Mouse (Mus musculus) heart, embryonic 13.5 days (tissue): ENCODE results near the gene Prss28. TPM values are rescaled to one million over a fixed set of nuclear protein-coding genes. Genes with fewer than 3 reads are reported as not detected.
A peak's percentile ranks its signal among the peaks of the same experiment; 100 is the strongest.

ENCODE experiments used
- ATAC-seq: fragments of 200-750 bp; cut with Nextera tagmentation; 2 replicates; pipeline ENCODE4 v1.8.0; 2017; ENCODE audit warnings: moderate TSS enrichment; ENCODE audit not compliant: insufficient number of reproducible peaks, low FRiP score, low TSS enrichment; ENCODE audit errors: extremely low read depth
- H3K27ac ChIP-seq: fragments of 300-500 bp; sonication (generic); replicated peaks from 2 replicates; pipeline ENCODE4 v1.5.1; 2015; ENCODE audit warnings: moderate library complexity, mild to moderate bottlenecking, inconsistent platforms
- H3K27me3 ChIP-seq: fragments of 300-500 bp; sonication (generic); replicated peaks from 2 replicates; pipeline ENCODE4 v1.6.1; 2015; ENCODE audit warnings: mild to moderate bottlenecking, inconsistent platforms
- H3K36me3 ChIP-seq: fragments of 300-500 bp; sonication (generic); 2 replicates; pipeline ENCODE4 v1.6.1; 2015; ENCODE audit warnings: mild to moderate bottlenecking, inconsistent platforms
- H3K4me1 ChIP-seq: fragments of 300-500 bp; sonication (generic); 2 replicates; pipeline ENCODE4 v1.6.1; 2015; ENCODE audit warnings: inconsistent platforms
- H3K4me2 ChIP-seq: fragments of 300-500 bp; sonication (generic); 2 replicates; pipeline ENCODE4 v1.6.1; 2015; ENCODE audit warnings: inconsistent platforms, mild to moderate bottlenecking, moderate library complexity
- H3K4me3 ChIP-seq: fragments of 300-500 bp; sonication (generic); 2 replicates; pipeline ENCODE4 v1.5.1; 2015; ENCODE audit warnings: moderate library complexity, mild to moderate bottlenecking, inconsistent platforms
- H3K9ac ChIP-seq: fragments of 300-500 bp; sonication (generic); 2 replicates; pipeline ENCODE4 v1.6.1; 2015; ENCODE audit warnings: inconsistent platforms, mild to moderate bottlenecking, moderate library complexity
- H3K9me3 ChIP-seq: fragments of 300-500 bp; sonication (generic); 2 replicates; pipeline ENCODE4 v1.6.1; 2016; ENCODE audit warnings: inconsistent platforms
- WGBS: fragments of 180-500 bp; shearing (Covaris S2); methylation state at CpG from one replicate; pipeline ENCODE4 v1.1.7; 2015; ENCODE audit warnings: mixed read lengths; 5-methylcytosine and 5-hydroxymethylcytosine counted together
- polyA plus RNA-seq: library from polyadenylated mRNA; unstranded; fragments of >200 nt; fragmentation: Nextera tagmentation; extraction: Ambion mirVana; gene quantifications from 2 replicates; pipeline ENCODE4 v1.2.1, GENCODE M21; 2015

Prss28 gene
- not detected in 2 replicates for polyA plus RNA-seq

DNA sequence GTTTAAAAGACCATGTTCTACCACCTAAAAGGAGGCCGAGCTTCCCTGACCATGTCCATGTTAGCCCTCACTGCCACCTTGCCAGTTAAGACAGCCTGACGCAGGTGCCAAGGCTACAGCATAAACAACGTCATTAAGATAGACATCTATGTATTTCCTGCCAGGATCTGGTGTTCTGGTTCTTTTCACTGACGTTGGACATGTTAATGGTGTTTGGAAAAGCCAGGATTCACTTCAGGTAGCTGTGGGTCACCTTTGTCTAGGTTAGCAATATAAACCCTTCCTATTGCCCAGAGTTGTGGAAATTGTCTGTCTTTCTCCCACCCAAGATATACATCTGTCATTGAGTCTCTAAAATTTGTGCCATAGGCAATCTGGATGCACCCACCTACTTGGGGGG lies at the start of gene Prss28:
Prss28 (plus strand) TSS at position 301 of the 400 bp plus-strand sequence.
- no peaks in the 10 kb centered on the region for H3K4me1 ChIP-seq
- no peaks in the 10 kb centered on the region for H3K36me3 ChIP-seq
- H3K4me2 ChIP-seq, result no peak within 1 kb of the TSS
- no peak within 1 kb of the TSS for H3K27ac ChIP-seq
- H3K9ac ChIP-seq, result no peak within 1 kb of the TSS
- no peaks in the 10 kb centered on the region for H3K9me3 ChIP-seq
- H3K27me3 ChIP-seq, result peaks cover 25% of the 10 kb centered on the region
- no peak within 1 kb of the TSS for H3K4me3 ChIP-seq
- 52% methylated on average over 4 of the region's 4 CpGs for WGBS
- no peak for ATAC-seq

DNA sequence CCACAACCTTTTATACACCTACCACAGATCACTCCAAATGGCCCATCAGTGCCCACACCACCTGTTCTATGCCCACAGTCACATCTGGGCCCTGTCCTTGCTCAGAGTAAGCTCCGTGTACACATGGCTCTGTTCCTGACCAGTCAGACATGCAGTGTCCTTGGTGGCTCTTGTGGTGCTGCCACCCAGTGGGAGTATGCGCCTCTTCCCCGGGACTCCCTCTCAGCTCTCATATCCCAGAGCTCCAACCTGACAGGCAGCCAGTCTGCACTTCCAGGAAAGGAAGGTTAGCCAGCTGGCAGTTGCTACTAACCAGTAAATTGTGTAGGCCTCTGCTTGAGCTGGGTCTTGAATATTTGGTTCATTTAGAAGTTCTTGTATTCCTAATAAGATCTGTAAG lies 44.0 kb upstream of the Prss28 start:
- Histone ChIP-seq H3K9ac (no peak overlapping the region), H3K9me3 (no peaks in the 10 kb centered on the region), H3K36me3 (peaks cover 84% of the 10 kb centered on the region), H3K4me3 (no peak overlapping the region), H3K27me3 (no peaks in the 10 kb centered on the region), H3K4me2 (no peak overlapping the region), H3K27ac (no peak overlapping the region), H3K4me1 (peaks cover under 1% of the 10 kb centered on the region)
- ATAC-seq, result no peak
- whole genome bisulfite sequencing, result 56% methylated on average over 3 of the region's 3 CpGs

DNA sequence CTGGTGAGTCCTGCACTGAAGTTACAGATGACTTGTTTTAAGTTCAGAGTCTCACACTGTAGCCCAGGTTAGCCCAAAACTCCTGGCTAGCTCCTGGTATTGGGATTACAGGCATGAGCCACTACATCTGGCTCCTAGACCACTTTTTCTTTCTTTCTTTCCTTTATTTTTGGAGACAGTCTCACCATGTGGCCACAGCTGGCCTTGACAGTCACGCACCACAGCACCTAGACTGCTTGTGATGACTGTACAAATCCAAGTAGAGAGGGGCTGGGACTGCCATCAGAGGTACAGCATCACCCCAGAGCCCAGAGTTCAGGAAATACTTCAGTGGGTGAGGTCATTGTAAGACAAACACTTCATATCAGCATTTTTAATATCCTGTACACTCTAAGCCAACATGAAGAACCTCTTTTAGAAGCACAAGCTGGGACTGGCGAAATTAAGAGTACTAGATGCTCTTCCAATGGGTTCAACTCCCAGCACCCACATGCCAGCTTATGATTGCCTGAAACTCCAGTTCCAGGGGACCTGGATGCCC lies 37.6 kb upstream of the Prss28 start:
- H3K4me1 ChIP-seq, result peaks cover 36% of the 10 kb centered on the region
- no peak for ATAC-seq
- peaks cover 43% of the 10 kb centered on the region for H3K36me3 ChIP-seq
- 61% methylated on average over 2 of the region's 2 CpGs for WGBS
- peak overlapping the region; percentile 100 for H3K4me3 ChIP-seq
- H3K27ac ChIP-seq, result 0 out of 2 replicates have a peak overlapping the region, but pooled peaks have one; percentile 97
- peak overlapping the region; percentile 99 for H3K9ac ChIP-seq
- no peaks in the 10 kb centered on the region for H3K27me3 ChIP-seq
- peak overlapping the region; percentile 89 for H3K4me2 ChIP-seq
- H3K9me3 ChIP-seq, result no peaks in the 10 kb centered on the region

DNA sequence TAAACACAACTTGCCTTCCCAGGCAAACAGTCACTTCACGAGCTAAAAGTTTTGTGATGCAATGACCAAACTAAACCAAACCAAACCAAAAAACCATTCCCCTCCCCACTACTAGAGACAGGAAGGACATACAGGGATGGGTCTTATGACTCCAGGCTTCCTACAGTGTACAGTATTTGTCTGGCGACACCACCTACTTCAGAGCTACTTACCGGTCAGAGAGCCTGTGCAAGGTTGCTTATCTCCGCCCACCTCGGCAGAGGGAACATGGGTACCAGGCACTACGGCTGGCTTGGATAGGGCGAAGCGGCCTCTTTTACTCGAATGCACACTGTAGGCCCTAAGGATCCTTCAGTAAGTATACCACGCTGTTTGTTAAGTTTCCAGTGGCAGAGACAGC lies 36.1 kb upstream of the Prss28 start:
- peak overlapping the region; percentile 99 for H3K9ac ChIP-seq
- H3K27ac ChIP-seq, result peak overlapping the region; percentile 97
- WGBS, result under 1% methylated on average over 10 of the region's 10 CpGs
- no peak for ATAC-seq
- H3K4me2 ChIP-seq, result peak overlapping the region; percentile 89
- H3K4me1 ChIP-seq, result peaks cover 36% of the 10 kb centered on the region
- H3K36me3 ChIP-seq, result peaks cover 28% of the 10 kb centered on the region
- H3K4me3 ChIP-seq, result peak overlapping the region; percentile 100
- H3K9me3 ChIP-seq, result no peaks in the 10 kb centered on the region
- H3K27me3 ChIP-seq, result no peaks in the 10 kb centered on the region

- Histone ChIP-seq H3K9me3 (no peaks in the 10 kb centered on the region), H3K27ac (peak overlapping the region; percentile 97), H3K4me2 (peak overlapping the region; percentile 89), H3K36me3 (peaks cover 20% of the 10 kb centered on the region), H3K27me3 (no peaks in the 10 kb centered on the region; the same call in 1 of the 2 replicates), H3K4me1 (peaks cover 36% of the 10 kb centered on the region), H3K9ac (peak overlapping the region; percentile 99), H3K4me3 (peak overlapping the region; percentile 100)
- under 1% methylated on average over 92 of the region's 92 CpGs for WGBS
- peak; percentile 82 for ATAC-seq
Observed at GRCm38 (mm10) chr17:25272951-25273705, 35.3 kb upstream of the Prss28 start.

DNA sequence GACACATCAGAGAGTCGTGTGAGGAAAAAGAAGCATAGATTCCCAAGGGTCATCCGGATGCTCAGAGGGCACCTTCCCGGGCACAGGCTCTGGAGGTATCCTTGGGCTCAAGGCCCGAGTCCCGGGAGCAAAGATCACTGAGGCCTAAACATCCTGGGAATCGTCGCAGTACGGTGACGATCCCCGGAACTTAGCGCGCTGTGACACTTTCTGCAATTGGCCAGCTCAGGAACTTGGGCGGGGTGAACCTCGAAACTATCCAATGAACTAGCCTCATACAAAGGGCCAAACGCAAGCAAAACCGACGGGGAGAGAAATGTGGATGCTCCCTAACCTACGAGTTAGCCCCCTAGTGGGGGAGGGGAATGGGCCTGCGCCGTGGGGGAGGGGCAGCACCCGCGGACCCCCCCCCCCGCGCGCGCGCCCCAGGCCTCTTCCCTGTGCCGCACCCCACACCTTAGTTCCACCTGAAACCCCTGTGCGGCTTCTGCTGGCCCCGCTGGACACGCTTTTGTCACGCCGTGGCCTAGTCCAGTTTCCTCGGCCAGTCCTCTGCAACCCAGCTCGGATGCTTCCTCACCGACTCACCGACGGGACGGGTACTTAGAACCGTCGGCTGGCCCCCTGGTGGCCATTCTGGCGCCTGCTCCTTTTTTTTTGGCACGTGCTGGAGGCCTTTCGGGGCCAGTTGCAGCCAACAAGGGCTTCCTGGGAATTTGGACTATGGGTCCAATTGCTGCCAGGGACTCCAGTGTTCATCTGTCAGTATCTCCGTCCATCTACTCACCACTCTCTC lies 34.5 kb upstream of the Prss28 start:
- peaks cover 3% of the 10 kb centered on the region; the same call in 1 of the 2 replicates for H3K27me3 ChIP-seq
- under 1% methylated on average over 35 of the region's 45 CpGs for WGBS

GRCm38 (mm10) chr17:25274571-25275346 lies 33.7 kb upstream of the Prss28 start, which contains the start of gene Ube2i:
Gene Ube2i (minus strand): TSS chr17:25274622.
- peak within 1 kb of the TSS; percentile 97 for H3K27ac ChIP-seq
- H3K9me3 ChIP-seq, result no peaks in the 10 kb centered on the region
- H3K4me1 ChIP-seq, result peaks cover 32% of the 10 kb centered on the region
- H3K27me3 ChIP-seq, result peaks cover 3% of the 10 kb centered on the region; the same call in 1 of the 2 replicates
- H3K4me2 ChIP-seq, result peak within 1 kb of the TSS; percentile 89
- 78% methylated on average over 9 of the region's 9 CpGs for WGBS
- peak within 1 kb of the TSS; percentile 100 for H3K4me3 ChIP-seq
- peaks cover 4% of the 10 kb centered on the region for H3K36me3 ChIP-seq
- ATAC-seq, result no peak
- H3K9ac ChIP-seq, result peak within 1 kb of the TSS; percentile 99

More for the DNA sequence above, 34.5 kb upstream of the Prss28 start:
- peak; percentile 72 for ATAC-seq
- Histone ChIP-seq H3K4me3 (peak overlapping the region; percentile 100), H3K9me3 (no peaks in the 10 kb centered on the region), H3K4me2 (peak overlapping the region; percentile 89), H3K9ac (peak overlapping the region; percentile 99), H3K4me1 (peaks cover 36% of the 10 kb centered on the region), H3K36me3 (peaks cover 12% of the 10 kb centered on the region), H3K27ac (peak overlapping the region; percentile 97)

GRCm38 (mm10) chr17:25275833-25276232 lies 32.6 kb upstream of the Prss28 start:
- H3K9me3 ChIP-seq, result no peaks in the 10 kb centered on the region
- no peak overlapping the region for H3K9ac ChIP-seq
- H3K4me2 ChIP-seq, result no peak overlapping the region
- WGBS, result 90% methylated on average over 3 of the region's 3 CpGs
- H3K27me3 ChIP-seq, result peaks cover 7% of the 10 kb centered on the region
- ATAC-seq, result no peak
- no peak overlapping the region for H3K27ac ChIP-seq
- no peak overlapping the region for H3K4me3 ChIP-seq
- no peaks in the 10 kb centered on the region for H3K36me3 ChIP-seq
- H3K4me1 ChIP-seq, result peaks cover 22% of the 10 kb centered on the region

- Histone ChIP-seq H3K4me3 (no peak overlapping the region), H3K4me1 (0 out of 2 replicates have a peak, but pooled peaks cover 2% of the 10 kb centered on the region), H3K9me3 (no peaks in the 10 kb centered on the region), H3K27me3 (peaks cover 7% of the 10 kb centered on the region), H3K9ac (no peak overlapping the region), H3K4me2 (peak overlapping the region; percentile 32), H3K27ac (no peak overlapping the region), H3K36me3 (no peaks in the 10 kb centered on the region)
- ATAC-seq, result no peak
- WGBS, result 29% methylated on average over 11 of the region's 11 CpGs
Observed at GRCm38 (mm10) chr17:25282133-25282532, 26.3 kb upstream of the Prss28 start.

- H3K27ac ChIP-seq, result no peak overlapping the region
- H3K9me3 ChIP-seq, result no peaks in the 10 kb centered on the region
- no peak for ATAC-seq
- H3K4me3 ChIP-seq, result no peak overlapping the region
- no peak overlapping the region for H3K4me2 ChIP-seq
- H3K36me3 ChIP-seq, result no peaks in the 10 kb centered on the region
- peaks cover 4% of the 10 kb centered on the region; the same call in 1 of the 2 replicates for H3K27me3 ChIP-seq
- WGBS, result 20% methylated on average over 3 of the region's 3 CpGs
- H3K9ac ChIP-seq, result no peak overlapping the region
- H3K4me1 ChIP-seq, result 0 out of 2 replicates have a peak, but pooled peaks cover 2% of the 10 kb centered on the region
Observed at GRCm38 (mm10) chr17:25285033-25285432, 23.4 kb upstream of the Prss28 start.
